Mouse (Mus musculus) limb, embryonic 13.5 days (tissue): Measurements from ENCODE around the gene 2410004B18Rik. TPM values are rescaled to one million over a fixed set of nuclear protein-coding genes. Genes with fewer than 3 reads are reported as not detected.

Source experiments
- ATAC-seq: fragments of 200-750 bp; cut with Nextera tagmentation; 2 replicates; pipeline ENCODE4 v1.8.0; 2017; ENCODE audit warnings: low read depth, moderate number of reproducible peaks, moderate TSS enrichment; ENCODE audit not compliant: low FRiP score
- H3K27ac ChIP-seq: fragments of 300-500 bp; sonication (generic); 2 replicates; pipeline ENCODE4 v1.5.1; 2015; ENCODE audit warnings: inconsistent platforms, mild to moderate bottlenecking, moderate library complexity
- H3K27me3 ChIP-seq: fragments of 300-500 bp; sonication (generic); 2 replicates; pipeline ENCODE4 v1.6.1; 2015; ENCODE audit warnings: mild to moderate bottlenecking, inconsistent platforms
- H3K36me3 ChIP-seq: fragments of 300-500 bp; sonication (generic); 2 replicates; pipeline ENCODE4 v1.6.1; 2015; ENCODE audit warnings: inconsistent platforms, mild to moderate bottlenecking, moderate library complexity
- H3K4me1 ChIP-seq: fragments of 300-500 bp; sonication (generic); 2 replicates; pipeline ENCODE4 v1.6.1; 2015; ENCODE audit warnings: inconsistent platforms
- H3K4me2 ChIP-seq: fragments of 300-500 bp; sonication (generic); replicated peaks from 2 replicates; pipeline ENCODE4 v1.6.1; 2015; ENCODE audit warnings: inconsistent platforms, mild to moderate bottlenecking, moderate library complexity
- H3K4me3 ChIP-seq: fragments of 300-500 bp; sonication (generic); 2 replicates; pipeline ENCODE4 v1.5.1; 2015; ENCODE audit warnings: moderate library complexity, mild to moderate bottlenecking, inconsistent platforms
- H3K9ac ChIP-seq: fragments of 300-500 bp; sonication (generic); 2 replicates; pipeline ENCODE4 v1.6.1; 2015; ENCODE audit warnings: mild to moderate bottlenecking, inconsistent platforms
- H3K9me3 ChIP-seq: fragments of 300-500 bp; sonication (generic); 2 replicates; pipeline ENCODE4 v1.6.1; 2016; ENCODE audit warnings: inconsistent platforms
- WGBS: fragments of 180-500 bp; shearing (Covaris S2); methylation state at CpG from one replicate; pipeline ENCODE4 v1.1.7; 2015; 5-methylcytosine and 5-hydroxymethylcytosine counted together
- polyA plus RNA-seq: library from polyadenylated mRNA; unstranded; fragments of >200 nt; fragmentation: Nextera tagmentation; extraction: Ambion mirVana; gene quantifications from 2 replicates; pipeline ENCODE4 v1.2.1, GENCODE M21; 2015

The 2410004B18Rik gene
- polyA plus RNA-seq, 1 experiment from 2014 or later, result 48.6 TPM

DNA sequence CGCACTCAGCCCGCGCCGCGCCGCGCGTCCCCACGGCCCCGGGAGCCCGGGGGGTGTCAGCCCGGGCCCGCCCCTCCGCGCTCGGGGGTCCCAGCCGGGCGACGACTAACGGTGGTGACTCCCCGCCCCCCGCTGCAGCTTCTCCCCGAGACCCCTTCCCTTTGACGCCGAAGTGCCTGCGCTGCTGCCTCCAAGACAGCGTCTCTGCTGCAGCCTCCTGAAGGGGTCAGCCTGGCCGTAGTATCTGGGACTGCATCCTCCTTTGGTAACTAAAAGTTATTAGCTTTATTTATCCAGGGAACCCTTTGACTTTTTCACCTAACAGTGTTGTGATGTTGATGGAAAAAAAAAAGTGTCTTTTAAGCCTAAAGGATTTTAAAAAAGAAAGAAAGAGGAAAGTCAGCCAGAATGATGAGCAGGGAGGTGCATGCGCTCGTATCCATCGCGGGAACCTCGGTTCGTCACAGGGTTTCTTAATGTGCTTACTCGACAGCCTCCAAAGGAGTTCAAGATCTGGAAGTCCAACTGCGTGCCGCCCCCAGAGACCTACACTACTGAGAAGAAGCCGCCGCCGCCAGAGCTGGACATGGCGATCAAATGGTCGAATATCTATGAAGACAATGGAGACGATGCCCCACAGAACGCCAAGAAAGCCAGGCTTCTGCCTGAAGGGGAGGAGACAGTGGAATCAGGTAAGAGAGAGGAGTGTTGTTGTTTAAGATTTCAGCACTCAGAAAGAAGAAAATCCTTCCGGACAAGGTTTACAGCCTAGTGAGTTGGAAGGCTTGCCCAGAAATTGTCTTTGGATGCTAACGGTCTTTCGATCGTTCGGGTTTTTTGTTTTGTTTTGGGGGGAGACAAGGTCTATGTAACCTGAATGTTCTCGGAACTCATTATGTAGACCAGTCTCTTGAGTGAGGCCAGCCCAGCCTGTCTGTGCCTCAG is 863 bp downstream of the 2410004B18Rik start:
- WGBS, result 21% methylated on average over 48 of the region's 50 CpGs
- 0 out of 2 replicates have a peak, but pooled peaks have one; percentile 6 for ATAC-seq
- Histone ChIP-seq H3K4me2 (peak overlapping the region; percentile 71), H3K9me3 (no peaks in the 10 kb centered on the region), H3K4me1 (peaks cover 36% of the 10 kb centered on the region), H3K36me3 (peaks cover 32% of the 10 kb centered on the region), H3K27ac (peak overlapping the region; percentile 58; the same call in 1 of the 2 replicates), H3K4me3 (peak overlapping the region; percentile 99), H3K9ac (peak overlapping the region; percentile 97), H3K27me3 (no peaks in the 10 kb centered on the region)

DNA sequence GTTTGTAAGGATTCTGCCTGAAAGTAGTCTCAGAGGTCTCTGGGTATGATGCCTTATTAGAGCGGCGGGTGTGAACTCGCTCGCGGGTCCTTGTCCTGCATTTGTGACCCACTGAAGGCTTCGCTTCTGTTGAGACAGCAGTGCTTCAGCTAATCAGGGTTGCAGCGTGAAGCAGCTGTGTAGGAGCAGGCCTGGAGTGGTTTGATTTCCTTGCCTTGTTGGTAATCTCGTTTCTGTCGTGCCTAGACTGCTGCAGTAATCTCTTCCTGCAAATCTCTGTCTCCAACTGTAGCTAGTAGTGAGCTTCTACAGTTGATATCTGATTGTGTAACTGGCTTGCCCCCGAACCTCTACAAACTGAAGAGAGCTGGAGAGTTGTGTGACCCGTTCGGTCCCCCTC is 1.6 kb downstream of the 2410004B18Rik start:
- whole genome bisulfite sequencing, result 90% methylated on average over 12 of the region's 12 CpGs
- H3K4me2 ChIP-seq, result peak overlapping the region; percentile 71
- H3K36me3 ChIP-seq, result peaks cover 31% of the 10 kb centered on the region
- peak overlapping the region; percentile 99 for H3K4me3 ChIP-seq
- peaks cover 36% of the 10 kb centered on the region for H3K4me1 ChIP-seq
- H3K27me3 ChIP-seq, result no peaks in the 10 kb centered on the region
- H3K9ac ChIP-seq, result peak overlapping the region; percentile 97; the same call in 1 of the 2 replicates
- ATAC-seq, result no peak
- H3K27ac ChIP-seq, result no peak overlapping the region
- no peaks in the 10 kb centered on the region for H3K9me3 ChIP-seq

DNA sequence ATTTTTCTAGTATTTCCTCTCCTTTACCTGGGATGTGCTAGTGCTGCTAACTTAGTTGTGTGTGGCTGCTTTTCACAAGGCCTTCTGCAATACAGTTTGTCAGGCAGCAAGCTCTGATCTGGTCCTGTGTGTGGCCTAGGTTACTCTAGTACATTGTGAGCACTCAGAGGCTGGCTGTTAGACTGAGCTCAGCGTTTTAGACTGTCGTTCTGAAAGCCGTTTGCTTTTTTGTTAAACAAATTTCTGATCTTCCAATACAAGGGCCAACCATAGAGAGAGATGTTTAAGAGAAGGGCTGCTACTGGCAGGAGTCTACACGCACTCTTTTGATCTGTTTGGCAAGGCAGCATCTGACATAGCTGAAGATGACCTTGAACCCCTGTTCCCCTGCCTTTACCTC is 2.2 kb downstream of the 2410004B18Rik start:
- H3K27ac ChIP-seq, result no peak overlapping the region
- H3K27me3 ChIP-seq, result no peaks in the 10 kb centered on the region
- 96% methylated on average over 4 of the region's 4 CpGs for WGBS
- H3K4me1 ChIP-seq, result peaks cover 36% of the 10 kb centered on the region
- ATAC-seq, result no peak
- peaks cover 33% of the 10 kb centered on the region for H3K36me3 ChIP-seq
- H3K9me3 ChIP-seq, result no peaks in the 10 kb centered on the region
- peak overlapping the region; percentile 26; the same call in 1 of the 2 replicates for H3K9ac ChIP-seq
- H3K4me3 ChIP-seq, result no peak overlapping the region
- peak overlapping the region; percentile 71 for H3K4me2 ChIP-seq

DNA sequence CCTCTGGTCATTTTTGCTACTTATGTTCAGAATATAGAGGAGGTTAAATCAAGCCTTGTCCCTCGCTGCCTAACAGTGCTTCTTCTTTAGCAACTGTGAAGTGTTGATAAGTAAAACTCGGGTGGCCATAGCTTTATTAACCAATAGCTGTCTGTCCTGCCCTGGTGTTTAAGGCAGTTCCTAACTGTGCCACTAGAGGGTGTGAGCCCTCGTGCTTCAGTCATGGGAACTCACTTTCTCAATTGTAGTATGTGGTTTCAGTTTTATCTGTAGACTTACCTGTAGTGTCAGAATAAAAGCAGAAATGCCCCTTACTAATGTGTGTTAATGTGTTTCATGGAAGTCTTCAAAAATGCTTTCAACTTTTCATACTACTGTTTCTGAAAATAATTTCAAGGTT is 4.2 kb downstream of the 2410004B18Rik start:
- no peak overlapping the region for H3K9ac ChIP-seq
- no peak overlapping the region for H3K27ac ChIP-seq
- no peaks in the 10 kb centered on the region for H3K27me3 ChIP-seq
- H3K4me3 ChIP-seq, result no peak overlapping the region
- no peaks in the 10 kb centered on the region for H3K9me3 ChIP-seq
- H3K4me2 ChIP-seq, result no peak overlapping the region
- no peak for ATAC-seq
- H3K4me1 ChIP-seq, result peaks cover 36% of the 10 kb centered on the region
- H3K36me3 ChIP-seq, result peaks cover 41% of the 10 kb centered on the region
- WGBS, result 16% methylated on average over 3 of the region's 3 CpGs

DNA sequence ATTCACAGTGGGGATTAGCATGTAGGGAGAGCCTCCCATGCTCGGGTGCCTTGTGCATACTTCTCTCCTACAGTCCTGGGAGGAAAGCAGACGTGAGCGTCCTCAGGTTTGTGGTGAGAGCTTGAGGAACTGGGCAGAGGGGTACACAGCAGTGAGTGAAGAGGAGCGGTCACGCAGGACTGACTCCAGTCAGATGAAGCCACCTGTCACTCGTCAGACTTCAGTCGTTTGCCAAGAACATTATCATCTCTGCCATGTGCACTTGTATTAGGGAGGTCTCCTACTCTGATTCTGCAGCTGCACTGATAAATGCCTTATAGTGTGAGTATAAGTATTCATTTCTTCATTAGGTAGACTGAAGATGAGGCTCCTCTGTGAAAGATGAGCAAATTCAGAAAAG is 6.5 kb downstream of the 2410004B18Rik start:
- H3K9ac ChIP-seq, result no peak overlapping the region
- peaks cover 22% of the 10 kb centered on the region for H3K4me1 ChIP-seq
- no peaks in the 10 kb centered on the region for H3K27me3 ChIP-seq
- no peak overlapping the region for H3K4me3 ChIP-seq
- peaks cover 41% of the 10 kb centered on the region for H3K36me3 ChIP-seq
- WGBS, result 87% methylated on average over 7 of the region's 7 CpGs
- no peak for ATAC-seq
- H3K27ac ChIP-seq, result no peak overlapping the region
- no peak overlapping the region for H3K4me2 ChIP-seq
- no peaks in the 10 kb centered on the region for H3K9me3 ChIP-seq

DNA sequence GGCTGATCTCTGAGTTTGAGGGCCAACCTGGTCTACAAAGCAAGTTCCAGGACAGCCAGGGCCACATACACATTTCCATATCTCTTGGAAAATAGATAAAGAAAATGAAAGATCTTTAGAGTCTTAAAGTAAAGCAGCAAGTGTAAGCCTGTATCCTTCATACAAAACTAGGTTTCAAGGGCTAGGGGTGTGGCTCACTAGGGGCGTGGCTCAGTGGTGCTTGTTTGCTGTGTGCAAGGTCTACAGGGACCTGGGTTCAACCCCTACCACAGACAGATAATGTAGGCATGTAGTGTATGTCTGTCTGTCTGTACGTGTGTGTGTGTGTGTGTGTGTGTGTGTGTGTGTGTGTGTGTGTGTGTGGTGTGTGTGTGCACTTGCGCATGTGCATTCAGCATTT is 8.1 kb downstream of the 2410004B18Rik start:
- no peak overlapping the region for H3K4me2 ChIP-seq
- no peak overlapping the region for H3K9ac ChIP-seq
- 85% methylated on average over 3 of the region's 3 CpGs for WGBS
- H3K4me3 ChIP-seq, result no peak overlapping the region
- H3K27me3 ChIP-seq, result no peaks in the 10 kb centered on the region
- no peak overlapping the region for H3K27ac ChIP-seq
- peaks cover 32% of the 10 kb centered on the region for H3K36me3 ChIP-seq
- no peak for ATAC-seq
- H3K4me1 ChIP-seq, result peaks cover 20% of the 10 kb centered on the region
- no peaks in the 10 kb centered on the region for H3K9me3 ChIP-seq

DNA sequence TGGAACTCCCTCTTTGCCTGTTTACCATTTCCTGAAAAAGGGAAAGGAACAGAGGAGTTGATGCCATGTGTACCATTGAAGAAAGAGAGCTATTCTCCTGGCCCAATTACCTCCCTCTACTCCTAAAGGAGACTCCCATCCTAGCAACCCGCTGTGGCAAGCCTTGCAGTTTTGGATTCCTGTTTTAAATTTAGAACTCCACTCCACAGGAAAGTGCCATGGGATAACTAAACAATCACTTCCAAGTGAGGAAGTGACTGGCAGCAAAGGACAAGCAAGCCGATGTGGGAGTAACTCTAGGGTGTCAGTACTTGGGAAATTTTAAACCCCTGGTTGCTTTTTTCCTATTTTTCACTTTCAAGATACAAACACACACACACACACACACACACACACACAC is 8.8 kb downstream of the 2410004B18Rik start:
- Histone ChIP-seq H3K9ac (no peak overlapping the region), H3K4me3 (no peak overlapping the region), H3K27ac (no peak overlapping the region), H3K27me3 (no peaks in the 10 kb centered on the region), H3K4me1 (peaks cover 14% of the 10 kb centered on the region), H3K4me2 (no peak overlapping the region), H3K36me3 (peaks cover 25% of the 10 kb centered on the region), H3K9me3 (no peaks in the 10 kb centered on the region)
- 35% methylated on average over 2 of the region's 2 CpGs for WGBS
- no peak for ATAC-seq

DNA sequence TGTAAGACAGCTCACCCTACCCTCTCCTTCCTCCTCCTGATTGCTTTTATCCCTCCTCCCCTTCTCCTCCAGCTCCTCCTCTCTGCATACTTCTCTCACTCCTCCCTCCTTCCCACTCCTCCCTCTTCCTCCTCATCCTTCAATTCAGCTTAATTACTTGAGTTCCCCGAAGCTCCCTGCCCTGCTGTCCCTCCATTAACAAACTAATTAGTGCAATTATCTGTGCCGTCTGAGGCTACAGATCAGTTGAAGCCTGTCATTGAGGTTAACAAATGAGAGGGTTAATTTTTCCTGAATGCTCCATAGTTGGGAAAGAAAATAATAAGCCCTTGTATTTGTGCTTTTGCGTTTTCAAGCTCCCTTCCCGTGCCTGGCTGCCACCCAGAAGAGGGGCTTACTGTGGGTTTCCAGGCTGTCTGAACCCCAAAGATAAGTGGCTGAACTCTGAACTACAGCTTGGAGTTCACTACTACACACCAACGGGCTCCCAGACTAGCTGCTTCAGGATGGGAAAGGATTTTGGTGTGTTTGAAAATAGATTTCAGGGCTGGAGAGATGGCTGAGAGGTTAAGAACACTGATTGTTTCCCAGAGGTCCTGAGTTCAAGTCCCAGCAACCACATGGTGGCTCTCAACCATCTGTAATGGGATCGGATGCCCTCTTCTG is 9.9 kb downstream of the 2410004B18Rik start:
- Histone ChIP-seq H3K4me1 (peaks cover 13% of the 10 kb centered on the region), H3K4me2 (no peak overlapping the region), H3K4me3 (no peak overlapping the region), H3K27me3 (no peaks in the 10 kb centered on the region), H3K9me3 (no peaks in the 10 kb centered on the region), H3K36me3 (peaks cover 23% of the 10 kb centered on the region), H3K27ac (no peak overlapping the region), H3K9ac (no peak overlapping the region)
- no peak for ATAC-seq
- WGBS, result 39% methylated on average over 6 of the region's 6 CpGs

DNA sequence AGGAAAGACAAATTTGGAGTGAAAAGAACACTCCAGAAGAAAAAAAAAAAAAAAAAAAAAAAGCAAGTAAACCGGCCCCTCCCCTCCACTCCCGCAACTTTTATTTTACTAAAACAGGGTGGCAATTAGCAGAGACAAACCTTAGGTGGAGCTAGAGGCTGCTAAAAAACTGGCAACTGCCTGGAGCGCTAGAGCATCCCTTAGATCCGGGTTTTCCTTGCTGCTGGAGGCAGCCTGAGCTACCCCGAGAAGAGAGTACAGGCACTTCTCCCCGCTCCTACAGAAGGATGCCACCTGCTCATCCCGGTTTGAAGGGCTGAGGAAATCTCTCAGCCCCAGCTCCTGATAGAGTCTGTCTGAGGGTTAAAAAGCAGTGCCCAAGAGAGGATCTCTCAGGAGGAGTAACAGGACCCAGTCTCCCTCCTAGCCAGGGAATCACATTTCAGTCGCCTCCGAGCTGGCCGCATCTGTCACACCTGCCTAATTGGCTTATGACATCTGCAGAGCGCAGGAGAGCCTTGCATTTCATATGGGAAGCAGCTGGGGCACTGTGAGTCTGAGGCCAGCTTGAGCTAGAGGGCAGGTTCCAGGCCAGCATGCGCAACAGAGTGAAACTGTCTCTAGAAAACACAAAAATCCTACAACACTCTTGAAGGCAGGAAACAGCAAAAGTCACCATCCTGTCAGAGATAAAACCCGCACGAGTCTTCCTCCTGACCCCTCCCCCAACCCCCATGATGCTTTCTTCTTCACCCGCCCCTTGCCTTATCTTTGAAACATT is 12.4 kb downstream of the 2410004B18Rik start:
- H3K9ac ChIP-seq, result peak overlapping the region; percentile 45; the same call in 1 of the 2 replicates
- peak; percentile 84 for ATAC-seq

DNA sequence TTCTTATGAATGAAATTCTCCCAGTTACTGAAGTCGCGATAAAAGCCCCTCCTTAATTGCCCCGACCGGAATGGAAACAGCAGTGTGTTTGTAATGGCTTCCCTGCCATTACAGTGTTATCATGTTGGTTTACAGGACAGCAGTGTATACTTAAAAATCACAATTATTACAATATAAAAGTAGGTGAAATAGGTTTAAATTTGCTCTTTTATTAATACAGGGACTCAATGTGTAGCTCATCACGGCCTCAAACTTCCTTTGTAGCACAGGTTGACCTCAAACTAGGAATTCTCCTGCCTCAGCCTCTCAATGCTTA is 13.0 kb downstream of the 2410004B18Rik start:
- H3K4me1 ChIP-seq, result peaks cover 7% of the 10 kb centered on the region; the same call in 1 of the 2 replicates
- H3K27me3 ChIP-seq, result no peaks in the 10 kb centered on the region
- no peak overlapping the region for H3K27ac ChIP-seq
- no peak overlapping the region for H3K4me3 ChIP-seq
- ATAC-seq, result no peak
- WGBS, result 41% methylated on average over 5 of the region's 5 CpGs
- H3K9ac ChIP-seq, result no peak overlapping the region
- H3K36me3 ChIP-seq, result no peaks in the 10 kb centered on the region; the same call in 1 of the 2 replicates
- no peaks in the 10 kb centered on the region for H3K9me3 ChIP-seq
- H3K4me2 ChIP-seq, result peak overlapping the region; percentile 58

More for the DNA sequence above, 12.4 kb downstream of the 2410004B18Rik start:
- Histone ChIP-seq H3K27me3 (no peaks in the 10 kb centered on the region), H3K4me1 (peaks cover 7% of the 10 kb centered on the region; the same call in 1 of the 2 replicates), H3K9me3 (no peaks in the 10 kb centered on the region), H3K4me2 (peak overlapping the region; percentile 58), H3K36me3 (peaks cover 5% of the 10 kb centered on the region), H3K4me3 (peak overlapping the region; percentile 14; the same call in 1 of the 2 replicates), H3K27ac (no peak overlapping the region)
- 6% methylated on average over 15 of the region's 15 CpGs for WGBS

DNA sequence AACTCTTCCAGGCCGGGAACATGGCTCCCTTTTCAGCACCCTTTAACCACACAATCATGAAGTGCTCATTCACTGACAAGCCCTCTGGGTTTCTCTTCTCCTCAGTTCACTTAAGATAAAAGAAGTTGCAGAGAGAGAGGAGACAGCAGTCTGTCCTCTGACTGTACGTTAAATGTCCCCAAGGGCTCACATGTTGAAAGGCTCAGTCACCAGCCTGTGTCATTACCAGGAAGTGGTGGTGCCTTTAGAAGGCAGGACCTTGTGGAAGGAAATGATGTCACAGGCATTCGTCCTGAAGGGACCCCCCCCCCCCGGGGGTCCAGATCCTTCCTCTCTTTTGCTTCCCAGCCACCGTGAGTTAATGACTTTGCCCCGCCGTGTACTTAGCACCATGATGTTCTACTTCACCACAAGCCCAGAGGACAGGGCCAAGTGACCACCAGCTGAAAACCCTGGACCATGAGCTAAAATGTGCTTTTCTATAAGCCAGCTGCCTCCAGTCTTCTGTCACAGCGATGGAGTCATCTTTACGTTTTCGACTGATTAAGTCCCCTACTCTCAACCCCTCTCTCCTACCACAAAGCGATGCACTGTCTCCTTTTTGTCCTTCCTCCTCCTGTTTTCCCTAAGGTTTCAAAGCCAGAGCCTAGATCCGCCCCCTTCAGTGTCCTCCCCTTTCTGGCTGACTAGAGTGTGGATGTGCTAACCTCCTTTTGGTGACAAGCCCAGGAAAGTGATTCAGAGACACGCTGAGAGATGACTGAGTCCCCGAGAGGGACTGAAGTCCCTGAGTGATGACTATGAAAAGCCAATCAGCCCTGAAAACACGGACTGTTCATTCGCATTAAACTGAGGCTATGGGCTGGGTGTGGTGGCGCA is 13.7 kb downstream of the 2410004B18Rik start:
- Histone ChIP-seq H3K9me3 (no peaks in the 10 kb centered on the region), H3K4me1 (peaks cover 7% of the 10 kb centered on the region; the same call in 1 of the 2 replicates), H3K4me3 (no peak overlapping the region), H3K36me3 (no peaks in the 10 kb centered on the region), H3K27ac (no peak overlapping the region), H3K4me2 (no peak overlapping the region), H3K27me3 (no peaks in the 10 kb centered on the region), H3K9ac (no peak overlapping the region)
- ATAC-seq, result no peak
- WGBS, result 74% methylated on average over 17 of the region's 17 CpGs
